Mouse (Mus musculus): ENCODE results near the gene Ndufaf2.

GRCm38 (mm10) chr13:108164621-108165020 is 6.2 kb upstream of the Ndufaf2 start:
- no peak for TF ChIP-seq GATA1 (IDR thresholded peaks at IDR 0.05; ENCODE audit: low read length)
- no peak for TF ChIP-seq TAL1 (IDR thresholded peaks at IDR 0.05; ENCODE audit: low read length)
